Mouse (Mus musculus) midbrain, embryonic 14.5 days (tissue): Measurements from ENCODE around the gene Usf1. TPM values are rescaled to one million over a fixed set of nuclear protein-coding genes. Genes with fewer than 3 reads are reported as not detected.

Source experiments
- ATAC-seq: fragments of 200-750 bp; cut with Nextera tagmentation; 2 replicates; pipeline ENCODE4 v1.8.0; 2017; ENCODE audit warnings: moderate number of reproducible peaks, moderate library complexity; ENCODE audit not compliant: low FRiP score, low TSS enrichment
- DNase-seq: peaks from one replicate; pipeline ENCODE4 v3.0.0-alpha.2; 2015
- H3K27ac ChIP-seq: fragments of 300-500 bp; sonication (generic); replicated peaks from 2 replicates; pipeline ENCODE4 v1.5.1; 2014; ENCODE audit warnings: mild to moderate bottlenecking, low read depth, low read length, moderate library complexity
- H3K27me3 ChIP-seq: fragments of 300-500 bp; sonication (generic); 2 replicates; pipeline ENCODE4 v1.6.1; 2014; ENCODE audit warnings: low read length, control low read depth, mixed read lengths; ENCODE audit not compliant: control insufficient read depth, insufficient read depth
- H3K36me3 ChIP-seq: fragments of 300-500 bp; sonication (generic); 2 replicates; pipeline ENCODE4 v1.6.1; 2014; ENCODE audit warnings: low read length, control low read depth; ENCODE audit not compliant: control insufficient read depth, insufficient read depth
- H3K4me1 ChIP-seq: fragments of 300-500 bp; sonication (generic); 2 replicates; pipeline ENCODE4 v1.6.1; 2014; ENCODE audit warnings: mild to moderate bottlenecking, antibody characterized with exemption, low read length, control low read depth; ENCODE audit not compliant: control insufficient read depth, insufficient read depth
- H3K4me2 ChIP-seq: fragments of 300-500 bp; sonication (generic); 2 replicates; pipeline ENCODE4 v1.6.1; 2014; ENCODE audit warnings: mild to moderate bottlenecking, low read length, moderate library complexity
- H3K4me3 ChIP-seq: fragments of 300-500 bp; sonication (generic); replicated peaks from 2 replicates; pipeline ENCODE4 v1.5.1; 2014; ENCODE audit warnings: low read depth, low read length
- H3K9ac ChIP-seq: fragments of 300-500 bp; sonication (generic); replicated peaks from 2 replicates; pipeline ENCODE4 v1.6.1; 2014; ENCODE audit warnings: mild to moderate bottlenecking, low read length, moderate library complexity
- H3K9me3 ChIP-seq: fragments of 300-500 bp; sonication (generic); 2 replicates; pipeline ENCODE4 v1.6.1; 2016; ENCODE audit warnings: low read length, control low read depth, mixed read lengths; ENCODE audit not compliant: control insufficient read depth
- WGBS: fragments of 180-500 bp; shearing (Covaris S2); extraction: QIAGEN DNeasy Blood & Tissue Kit; methylation state at CpG from one replicate; pipeline ENCODE4 v1.1.7; 2014; 5-methylcytosine and 5-hydroxymethylcytosine counted together
- polyA plus RNA-seq: library from polyadenylated mRNA; unstranded; fragments of >200 nt; fragmentation: Nextera tagmentation; extraction: Ambion mirVana; gene quantifications from 2 replicates; pipeline ENCODE4 v1.2.1, GENCODE M21; 2014

The Usf1 gene
- polyA plus RNA-seq, 1 experiment from 2014 or later: 207 TPM

GRCm38 (mm10) chr1:171466565-171466964 lies 55.5 kb downstream of the Usf1 start:
- Histone ChIP-seq H3K4me3 (no peak overlapping the region), H3K9ac (no peak overlapping the region), H3K36me3 (no peaks in the 10 kb centered on the region), H3K27ac (no peak overlapping the region), H3K4me2 (no peak overlapping the region), H3K9me3 (no peaks in the 10 kb centered on the region), H3K27me3 (no peaks in the 10 kb centered on the region), H3K4me1 (no peaks in the 10 kb centered on the region)
- 89% methylated on average over 4 of the region's 4 CpGs for WGBS
- DNase-seq (no peak), ATAC-seq (no peak)

Other genes with a start within 250 kb of the Usf1 start
- 20.0 and 20.5 TPM in 2 replicates for gene Pcp4l1, start 215.0 kb upstream of the Usf1 start, polyA plus RNA-seq
- gene Nr1i3, start 197.3 kb upstream of the Usf1 start, polyA plus RNA-seq: 0.34 and 0.39 TPM in 2 replicates
- 35.3 and 40.4 TPM in 2 replicates for gene Tomm40l, start 188.8 kb upstream of the Usf1 start, polyA plus RNA-seq
- gene Apoa2, start 186.3 kb upstream of the Usf1 start, polyA plus RNA-seq: 3.3 and 4.1 TPM in 2 replicates
- gene Fcer1g, start 176.9 kb upstream of the Usf1 start, polyA plus RNA-seq: 6.6 and 28.4 TPM in 2 replicates
- gene Adamts4, start 160.9 kb upstream of the Usf1 start, polyA plus RNA-seq: 3.3 and 4.1 TPM in 2 replicates
- 185 and 220 TPM in 2 replicates for gene Ndufs2, start 159.9 kb upstream of the Usf1 start, polyA plus RNA-seq
- 101 and 105 TPM in 2 replicates for gene B4galt3, start 141.0 kb upstream of the Usf1 start, polyA plus RNA-seq
- gene Ppox, start 130.1 kb upstream of the Usf1 start, polyA plus RNA-seq: 43.2 and 46.8 TPM in 2 replicates
- 92.6 and 98.9 TPM in 2 replicates for gene Usp21, start 123.3 kb upstream of the Usf1 start, polyA plus RNA-seq
- gene Ufc1, start 116.3 kb upstream of the Usf1 start, polyA plus RNA-seq: 120 and 132 TPM in 2 replicates
- 49.0 and 61.5 TPM in 2 replicates for gene Dedd, start 82.2 kb upstream of the Usf1 start, polyA plus RNA-seq
- gene Nit1, start 65.7 kb upstream of the Usf1 start, polyA plus RNA-seq: 39.1 and 45.0 TPM in 2 replicates
- 63.0 and 94.0 TPM in 2 replicates for gene Pfdn2, start 65.6 kb upstream of the Usf1 start, polyA plus RNA-seq
- gene Klhdc9, start 50.5 kb upstream of the Usf1 start, polyA plus RNA-seq: 3.6 and 3.7 TPM in 2 replicates
- gene Nectin4, start 41.2 kb upstream of the Usf1 start, polyA plus RNA-seq: 1.4 and 1.6 TPM in 2 replicates
- gene Arhgap30, start 22.4 kb upstream of the Usf1 start, polyA plus RNA-seq: 0.09 and 0.42 TPM in 2 replicates
- 5.7 and 6.2 TPM in 2 replicates for gene Tstd1, start 7.6 kb downstream of the Usf1 start, polyA plus RNA-seq
- gene F11r, start 26.2 kb downstream of the Usf1 start, polyA plus RNA-seq: 3.3 and 8.1 TPM in 2 replicates
- gene Alyref2, start 92.2 kb downstream of the Usf1 start, polyA plus RNA-seq: 28.2 and 33.5 TPM in 2 replicates
- not detected in 2 replicates for gene Itln1, start 124.0 kb downstream of the Usf1 start, polyA plus RNA-seq
- gene Cd244a, start 147.9 kb downstream of the Usf1 start, polyA plus RNA-seq: 0.07 TPM in 1 of 2 replicates, not detected in the other
- not detected in 2 replicates for gene Ly9, start 196.1 kb downstream of the Usf1 start, polyA plus RNA-seq
- 0.24 TPM in 1 of 2 replicates, not detected in the other for gene Slamf7, start 241.7 kb downstream of the Usf1 start, polyA plus RNA-seq